Mouse (Mus musculus): ENCODE measurements around the gene Ccdc160. TPM values are rescaled to one million over a fixed set of nuclear protein-coding genes. Genes with fewer than 3 reads are reported as not detected.

Gene Ccdc160
- 5.7 TPM in 2 replicates for polyA plus RNA-seq (2015; fragmentation: Nextera tagmentation; extraction: Ambion mirVana)

GRCm38 (mm10) chrX:52790980-52791593, at the start of gene Ccdc160:
Ccdc160 (plus strand) TSS chrX:52791200.
- Histone ChIP-seq H3K4me2 (ENCODE audit: low read depth, low read length) (peak within 1 kb of the TSS; percentile 52), H3K9ac (ENCODE audit: low read depth, low read length) (peak within 1 kb of the TSS; percentile 41), H3K9me3 (ENCODE audit: control insufficient read depth, low read length) (no peaks in the 10 kb centered on the region), H3K27me3 (replicated peaks; ENCODE audit: control insufficient read depth, insufficient read depth, low read length) (no peaks in the 10 kb centered on the region), H3K4me1 (ENCODE audit: control insufficient read depth, insufficient read depth, low read length) (no peaks in the 10 kb centered on the region), H3K27ac (ENCODE audit: low read length) (peak within 1 kb of the TSS; percentile 66), H3K36me3 (ENCODE audit: control insufficient read depth, insufficient read depth, low read length) (no peaks in the 10 kb centered on the region), H3K4me3 (ENCODE audit: low read length) (peak within 1 kb of the TSS; percentile 51)
- WGBS = 13% methylated on average over 26 of the region's 26 CpGs
- peak; percentile 94 for ATAC-seq

GRCm38 (mm10) chrX:52743781-52744180, 47.2 kb upstream of the Ccdc160 start:
- 16% methylated on average over 15 of the region's 15 CpGs for WGBS
- no peaks in the 10 kb centered on the region for H3K4me1 ChIP-seq (ENCODE audit: control insufficient read depth, insufficient read depth, low read length)
- H3K9me3 ChIP-seq (ENCODE audit: control insufficient read depth, low read length) = no peaks in the 10 kb centered on the region
- peak; percentile 23; the same call in 1 of the 2 replicates for ATAC-seq
- H3K4me3 ChIP-seq (ENCODE audit: low read length) = peak overlapping the region; percentile 41
- peaks cover 15% of the 10 kb centered on the region for H3K27me3 ChIP-seq (replicated peaks; ENCODE audit: control insufficient read depth, insufficient read depth, low read length)
- H3K9ac ChIP-seq (ENCODE audit: low read depth, low read length) = peak overlapping the region; percentile 58
- H3K36me3 ChIP-seq (ENCODE audit: control insufficient read depth, insufficient read depth, low read length) = no peaks in the 10 kb centered on the region
- H3K27ac ChIP-seq (ENCODE audit: low read length) = no peak overlapping the region
- H3K4me2 ChIP-seq (ENCODE audit: low read depth, low read length) = peak overlapping the region; percentile 73

- Histone ChIP-seq H3K27ac (ENCODE audit: low read length) (no peak overlapping the region), H3K9ac (ENCODE audit: low read depth, low read length) (peak overlapping the region; percentile 58), H3K4me1 (ENCODE audit: control insufficient read depth, insufficient read depth, low read length) (no peaks in the 10 kb centered on the region), H3K4me3 (ENCODE audit: low read length) (peak overlapping the region; percentile 41), H3K4me2 (ENCODE audit: low read depth, low read length) (peak overlapping the region; percentile 73), H3K36me3 (ENCODE audit: control insufficient read depth, insufficient read depth, low read length) (no peaks in the 10 kb centered on the region), H3K9me3 (ENCODE audit: control insufficient read depth, low read length) (no peaks in the 10 kb centered on the region), H3K27me3 (replicated peaks; ENCODE audit: control insufficient read depth, insufficient read depth, low read length) (peaks cover 15% of the 10 kb centered on the region)
- 26% methylated on average over 50 of the region's 50 CpGs for WGBS
- peak; percentile 63 for ATAC-seq
These were observed 46.6 kb upstream of the Ccdc160 start for GRCm38 (mm10) chrX:52744201-52745051.

GRCm38 (mm10) chrX:52745462-52745861, 45.5 kb upstream of the Ccdc160 start:
- H3K4me3 ChIP-seq (ENCODE audit: low read length) = no peak overlapping the region
- H3K9ac ChIP-seq (ENCODE audit: low read depth, low read length) = no peak overlapping the region
- H3K4me2 ChIP-seq (ENCODE audit: low read depth, low read length) = no peak overlapping the region
- 15% methylated on average over 8 of the region's 8 CpGs for WGBS
- H3K27ac ChIP-seq (ENCODE audit: low read length) = no peak overlapping the region
- no peak for ATAC-seq
- H3K27me3 ChIP-seq (replicated peaks; ENCODE audit: control insufficient read depth, insufficient read depth, low read length) = peaks cover 15% of the 10 kb centered on the region
- no peaks in the 10 kb centered on the region for H3K36me3 ChIP-seq (ENCODE audit: control insufficient read depth, insufficient read depth, low read length)
- H3K9me3 ChIP-seq (ENCODE audit: control insufficient read depth, low read length) = no peaks in the 10 kb centered on the region
- no peaks in the 10 kb centered on the region for H3K4me1 ChIP-seq (ENCODE audit: control insufficient read depth, insufficient read depth, low read length)

GRCm38 (mm10) chrX:52745917-52746316, 45.1 kb upstream of the Ccdc160 start:
- Histone ChIP-seq H3K27ac (ENCODE audit: low read length) (no peak overlapping the region), H3K27me3 (replicated peaks; ENCODE audit: control insufficient read depth, insufficient read depth, low read length) (peaks cover 15% of the 10 kb centered on the region), H3K9ac (ENCODE audit: low read depth, low read length) (no peak overlapping the region), H3K4me3 (ENCODE audit: low read length) (no peak overlapping the region), H3K9me3 (ENCODE audit: control insufficient read depth, low read length) (no peaks in the 10 kb centered on the region), H3K4me2 (ENCODE audit: low read depth, low read length) (no peak overlapping the region), H3K36me3 (ENCODE audit: control insufficient read depth, insufficient read depth, low read length) (no peaks in the 10 kb centered on the region), H3K4me1 (ENCODE audit: control insufficient read depth, insufficient read depth, low read length) (no peaks in the 10 kb centered on the region)
- 16% methylated on average over 10 of the region's 10 CpGs for WGBS
- no peak for ATAC-seq

GRCm38 (mm10) chrX:52746849-52747248, 44.2 kb upstream of the Ccdc160 start:
- H3K9ac ChIP-seq (ENCODE audit: low read depth, low read length) = no peak overlapping the region
- peaks cover 15% of the 10 kb centered on the region for H3K27me3 ChIP-seq (replicated peaks; ENCODE audit: control insufficient read depth, insufficient read depth, low read length)
- no peaks in the 10 kb centered on the region for H3K36me3 ChIP-seq (ENCODE audit: control insufficient read depth, insufficient read depth, low read length)
- H3K4me1 ChIP-seq (ENCODE audit: control insufficient read depth, insufficient read depth, low read length) = no peaks in the 10 kb centered on the region
- H3K27ac ChIP-seq (ENCODE audit: low read length) = no peak overlapping the region
- H3K4me2 ChIP-seq (ENCODE audit: low read depth, low read length) = no peak overlapping the region
- 59% methylated on average over 1 of the region's 1 CpGs for WGBS
- ATAC-seq = no peak
- no peak overlapping the region for H3K4me3 ChIP-seq (ENCODE audit: low read length)
- H3K9me3 ChIP-seq (ENCODE audit: control insufficient read depth, low read length) = no peaks in the 10 kb centered on the region

- H3K4me2 ChIP-seq (ENCODE audit: low read depth, low read length) = no peak overlapping the region
- WGBS = 23% methylated on average over 6 of the region's 6 CpGs
- H3K9me3 ChIP-seq (ENCODE audit: control insufficient read depth, low read length) = no peaks in the 10 kb centered on the region
- no peak overlapping the region for H3K9ac ChIP-seq (ENCODE audit: low read depth, low read length)
- H3K27ac ChIP-seq (ENCODE audit: low read length) = no peak overlapping the region
- H3K27me3 ChIP-seq (replicated peaks; ENCODE audit: control insufficient read depth, insufficient read depth, low read length) = no peaks in the 10 kb centered on the region
- ATAC-seq = peak; percentile 74
- no peaks in the 10 kb centered on the region for H3K4me1 ChIP-seq (ENCODE audit: control insufficient read depth, insufficient read depth, low read length)
- H3K4me3 ChIP-seq (ENCODE audit: low read length) = no peak overlapping the region
- no peaks in the 10 kb centered on the region for H3K36me3 ChIP-seq (ENCODE audit: control insufficient read depth, insufficient read depth, low read length)
These were observed 37.4 kb upstream of the Ccdc160 start for GRCm38 (mm10) chrX:52753491-52754085.

- Histone ChIP-seq H3K36me3 (ENCODE audit: control insufficient read depth, insufficient read depth, low read length) (no peaks in the 10 kb centered on the region), H3K4me3 (ENCODE audit: low read length) (no peak overlapping the region), H3K4me2 (ENCODE audit: low read depth, low read length) (no peak overlapping the region), H3K9me3 (ENCODE audit: control insufficient read depth, low read length) (no peaks in the 10 kb centered on the region), H3K27me3 (replicated peaks; ENCODE audit: control insufficient read depth, insufficient read depth, low read length) (no peaks in the 10 kb centered on the region), H3K4me1 (ENCODE audit: control insufficient read depth, insufficient read depth, low read length) (no peaks in the 10 kb centered on the region), H3K27ac (ENCODE audit: low read length) (no peak overlapping the region), H3K9ac (ENCODE audit: low read depth, low read length) (no peak overlapping the region)
- ATAC-seq = no peak
- WGBS = 91% methylated on average over 3 of the region's 3 CpGs
These were observed 33.8 kb upstream of the Ccdc160 start for GRCm38 (mm10) chrX:52757164-52757563.

GRCm38 (mm10) chrX:52759232-52759631, 31.8 kb upstream of the Ccdc160 start:
- H3K4me1 ChIP-seq (ENCODE audit: control insufficient read depth, insufficient read depth, low read length) = no peaks in the 10 kb centered on the region
- no peaks in the 10 kb centered on the region for H3K9me3 ChIP-seq (ENCODE audit: control insufficient read depth, low read length)
- no peak overlapping the region for H3K4me2 ChIP-seq (ENCODE audit: low read depth, low read length)
- no peak overlapping the region for H3K27ac ChIP-seq (ENCODE audit: low read length)
- no peak overlapping the region for H3K9ac ChIP-seq (ENCODE audit: low read depth, low read length)
- 85% methylated on average over 2 of the region's 2 CpGs for WGBS
- no peaks in the 10 kb centered on the region for H3K27me3 ChIP-seq (replicated peaks; ENCODE audit: control insufficient read depth, insufficient read depth, low read length)
- ATAC-seq = no peak
- no peaks in the 10 kb centered on the region for H3K36me3 ChIP-seq (ENCODE audit: control insufficient read depth, insufficient read depth, low read length)
- no peak overlapping the region for H3K4me3 ChIP-seq (ENCODE audit: low read length)
